Mouse (Mus musculus) urinary bladder, postnatal 25 days (tissue): ENCODE results near the gene Timm29.

Source experiments
- DNase-seq: peaks from one replicate; pipeline ENCODE4 v3.0.0; 2022; ENCODE audit warnings: low spot score

Gene Timm29

DNA sequence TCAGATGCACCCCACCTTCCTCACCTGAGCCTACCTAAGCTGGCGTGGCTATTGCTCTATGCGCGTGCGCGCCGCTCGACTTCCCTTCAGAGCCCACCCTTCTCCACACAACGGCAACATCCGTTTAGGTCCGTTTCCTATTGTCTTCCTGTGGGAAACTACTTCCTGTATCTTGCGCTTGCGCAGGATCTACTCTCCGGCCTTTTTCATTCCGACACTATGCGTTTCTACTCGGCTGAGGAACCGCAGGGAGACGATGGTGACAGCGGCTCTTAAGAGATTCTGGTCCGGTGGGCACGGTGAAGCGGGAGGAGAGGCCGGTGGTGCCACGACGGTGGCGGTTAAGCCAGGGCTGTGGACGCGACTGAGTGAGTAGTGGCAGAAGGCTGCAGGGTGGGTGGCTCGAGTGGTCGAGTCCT lies at the start of gene Timm29, which contains the start of gene Yipf2:
TSS of gene Timm29 (plus strand) at position 20 of the 419 bp plus-strand sequence.
TSS of gene Yipf2 (minus strand) at position 126 of the 419 bp plus-strand sequence.
- peak; percentile 77 for DNase-seq

DNA sequence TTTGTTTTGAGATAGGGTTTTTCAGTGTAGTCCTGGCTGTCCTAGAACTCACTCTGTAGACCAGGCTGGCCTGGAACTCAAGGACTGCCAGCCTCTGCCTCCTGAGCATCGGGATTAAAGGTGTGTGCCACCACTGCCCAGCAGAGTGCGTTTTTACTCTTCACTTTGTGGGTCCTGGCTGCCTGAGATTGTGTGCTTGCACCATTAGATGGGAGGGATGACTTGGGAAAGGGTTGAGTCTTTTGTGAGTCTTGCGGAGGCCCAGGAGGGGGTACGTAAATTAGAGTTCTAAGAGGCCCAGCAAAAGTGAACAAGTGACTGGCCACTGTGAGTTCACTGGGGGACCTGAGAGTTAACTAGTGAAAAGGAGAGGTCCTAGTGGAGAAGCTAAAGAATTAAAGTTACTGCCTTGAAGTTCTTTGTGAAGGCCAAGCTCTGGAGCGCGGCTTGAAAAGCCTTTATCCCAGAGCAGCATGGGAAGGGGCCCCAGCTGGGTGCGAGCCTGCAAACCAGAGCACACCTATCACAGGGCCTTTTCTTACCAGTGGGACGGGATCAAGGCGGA lies 47.1 kb upstream of the Timm29 start:
- no peak for DNase-seq

DNA sequence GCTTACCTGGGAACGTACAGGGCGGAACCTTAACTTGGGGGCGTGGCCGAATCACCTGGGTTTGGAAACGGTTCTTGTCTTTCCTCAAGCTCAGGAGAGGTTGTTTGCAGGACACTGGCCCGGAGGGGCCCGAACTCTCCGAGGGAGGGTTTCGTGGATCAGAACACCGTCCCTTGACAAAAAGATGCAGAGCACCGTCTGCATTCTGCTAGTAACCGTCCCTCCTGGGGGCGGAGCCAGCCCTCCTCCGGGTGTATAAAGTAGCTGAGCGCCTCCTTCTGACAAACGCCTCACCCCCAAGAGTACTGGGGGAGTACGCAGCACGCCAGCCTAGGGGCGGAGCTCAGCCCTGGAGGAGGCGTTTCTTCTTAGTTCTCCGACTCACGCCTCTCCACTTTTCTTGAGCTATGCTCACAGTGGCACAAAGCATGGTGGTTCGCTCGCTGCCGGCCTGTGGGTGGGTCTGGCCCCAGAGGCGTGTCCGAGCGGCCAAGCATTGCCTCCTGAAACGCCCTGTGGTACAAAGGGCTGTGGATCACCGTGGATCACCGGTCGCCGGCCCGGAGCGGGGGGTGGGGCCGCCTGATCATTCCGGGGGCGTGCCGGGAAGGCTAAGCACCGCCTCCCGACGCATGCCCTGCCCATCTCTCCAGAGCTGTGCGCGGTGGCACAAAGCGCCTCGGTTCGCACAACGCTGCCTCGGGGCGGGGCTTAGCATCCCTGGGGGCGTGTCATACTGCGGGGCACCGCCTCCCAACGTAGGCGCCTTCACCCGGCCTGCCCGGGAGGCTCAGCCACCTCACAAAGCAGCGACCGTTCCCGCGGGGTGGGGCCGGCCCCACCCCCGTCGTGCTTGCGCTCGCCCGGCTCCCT lies 46.4 kb upstream of the Timm29 start:
- DNase-seq: peak; percentile 99

DNA sequence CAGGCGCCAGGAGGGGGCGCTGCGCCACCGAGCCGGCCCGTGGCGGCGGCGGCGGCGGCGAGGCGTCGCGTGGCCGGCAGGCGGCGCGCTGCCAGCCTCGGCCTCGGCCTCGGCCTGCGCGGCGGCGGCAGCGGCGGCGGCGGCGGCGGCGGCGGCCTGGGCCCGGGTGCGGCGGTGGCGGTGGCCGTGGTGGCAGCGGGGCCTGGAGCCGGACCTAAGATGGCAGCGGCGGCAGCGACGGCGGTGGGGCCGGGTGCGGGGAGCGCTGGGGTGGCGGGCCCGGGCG lies 45.8 kb upstream of the Timm29 start, which contains the start of gene Carm1:
TSS of gene Carm1 (plus strand) at position 106 of the 286 bp plus-strand sequence.
- no peak for DNase-seq

DNA sequence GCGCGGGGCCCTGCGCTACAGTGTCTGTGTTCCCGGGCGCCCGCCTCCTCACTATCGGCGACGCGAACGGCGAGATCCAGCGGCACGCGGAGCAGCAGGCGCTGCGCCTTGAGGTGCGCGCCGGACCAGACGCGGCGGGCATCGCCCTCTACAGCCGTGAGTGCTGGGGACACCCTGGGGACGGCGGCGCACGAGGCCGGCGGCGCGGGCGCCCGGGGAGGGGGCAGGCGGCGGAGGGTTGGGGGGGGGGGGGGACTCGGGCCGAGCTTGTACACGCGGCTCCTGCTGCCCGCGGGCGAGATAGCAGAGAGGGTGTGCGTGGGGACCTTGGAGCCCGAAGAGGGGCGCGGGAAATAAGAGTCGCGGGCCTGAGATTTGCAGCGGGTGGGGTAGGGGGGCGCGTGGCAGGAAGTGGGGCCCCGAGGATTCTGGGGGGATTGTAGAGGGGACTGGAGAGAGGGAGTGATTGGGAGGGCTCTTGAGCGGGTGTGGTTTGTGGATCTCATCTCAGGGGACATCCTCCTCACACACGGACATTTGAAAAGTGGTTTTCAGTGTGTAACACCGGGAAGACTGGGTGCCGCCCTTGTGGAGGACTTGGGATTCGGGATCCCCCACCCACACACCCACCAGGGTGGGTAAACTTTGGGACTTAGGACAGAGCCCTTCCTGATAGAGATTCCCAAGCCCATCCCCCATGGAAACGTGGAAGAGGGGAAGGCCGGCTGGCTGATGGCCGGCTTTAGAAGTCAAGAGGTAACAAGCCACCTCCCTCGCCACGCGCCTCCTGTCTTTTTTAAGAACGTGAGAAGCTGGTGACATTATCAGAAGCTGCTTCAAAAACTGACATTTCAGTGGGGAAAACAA lies 45.2 kb upstream of the Timm29 start:
- DNase-seq: peak; percentile 34

DNA sequence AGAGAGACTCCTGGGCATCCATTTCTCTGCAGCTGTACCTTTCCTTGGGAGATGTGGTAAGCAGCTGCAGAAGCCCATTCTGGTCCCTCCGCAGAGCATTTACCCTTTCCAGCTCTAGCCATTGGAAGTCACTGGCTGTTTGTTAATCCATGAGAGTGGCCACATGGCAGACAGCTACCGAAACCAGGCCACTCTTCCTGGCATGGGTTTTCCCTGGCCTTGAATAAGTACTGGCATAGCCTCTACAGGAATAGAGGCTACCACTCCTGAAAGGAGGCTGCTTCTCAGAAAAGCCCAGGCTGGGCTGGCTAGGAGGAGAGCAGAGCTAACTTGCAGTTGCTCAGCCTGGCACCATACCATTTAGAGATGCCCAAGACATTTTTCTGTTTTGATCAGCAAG lies 41.5 kb upstream of the Timm29 start:
- DNase-seq: no peak

DNA sequence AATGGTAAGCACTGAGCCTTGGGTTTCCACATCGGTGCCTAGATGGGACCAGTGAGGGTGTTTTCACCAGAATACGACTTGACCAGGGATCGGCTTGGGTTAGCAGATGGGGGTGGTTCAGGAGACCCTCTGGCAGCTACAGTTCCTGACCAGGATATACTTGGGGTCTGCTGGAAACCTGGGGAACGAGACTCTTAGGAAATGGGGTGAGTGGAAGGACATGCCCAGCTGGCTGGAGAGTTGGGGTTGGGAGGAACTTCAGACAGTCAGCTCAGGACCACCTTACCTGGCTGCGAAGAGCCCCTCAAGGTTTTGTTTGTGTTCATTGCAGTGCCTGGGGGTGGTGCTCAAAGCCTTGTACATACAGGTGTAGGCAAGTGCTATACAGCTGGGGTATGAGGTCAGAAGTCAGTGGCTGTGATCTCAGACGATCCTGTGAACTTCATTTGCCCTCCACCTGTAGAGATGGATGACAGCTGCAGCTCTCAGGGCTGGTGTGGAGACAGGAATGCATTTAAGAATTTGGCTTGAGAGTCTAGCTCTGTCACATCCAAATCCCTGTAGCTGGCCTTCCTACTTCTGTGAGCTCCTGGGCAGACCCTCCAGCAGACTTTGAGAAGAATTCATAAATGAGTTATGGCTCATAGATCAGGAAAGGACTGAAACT lies 38.8 kb upstream of the Timm29 start:
- no peak for DNase-seq

DNA sequence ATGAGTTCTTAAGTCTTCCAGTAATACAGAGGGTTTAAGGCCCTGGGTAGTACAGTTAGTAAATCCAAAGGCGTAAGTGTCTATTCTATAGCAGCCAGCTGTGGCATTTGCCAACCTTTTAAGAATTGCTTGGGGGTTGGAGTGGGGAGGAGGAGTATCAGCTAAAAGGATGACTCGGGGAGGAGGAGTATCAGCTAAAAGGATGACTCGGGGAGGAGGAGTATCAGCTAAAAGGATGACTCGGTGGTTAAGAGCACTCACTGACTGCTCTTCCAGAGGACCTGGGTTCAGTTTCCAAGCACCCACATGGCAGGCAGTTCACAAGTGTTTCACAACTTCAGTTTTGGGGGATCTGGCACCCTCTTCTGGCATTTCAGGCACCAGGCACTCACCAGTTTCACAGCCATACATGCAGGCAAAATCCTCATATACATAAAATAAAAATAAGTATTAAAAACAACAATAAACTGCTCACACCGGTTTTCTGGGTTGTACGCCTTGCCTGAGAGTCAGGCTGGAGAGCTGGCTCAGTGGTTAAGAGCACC lies 37.3 kb upstream of the Timm29 start:
- DNase-seq: no peak

DNA sequence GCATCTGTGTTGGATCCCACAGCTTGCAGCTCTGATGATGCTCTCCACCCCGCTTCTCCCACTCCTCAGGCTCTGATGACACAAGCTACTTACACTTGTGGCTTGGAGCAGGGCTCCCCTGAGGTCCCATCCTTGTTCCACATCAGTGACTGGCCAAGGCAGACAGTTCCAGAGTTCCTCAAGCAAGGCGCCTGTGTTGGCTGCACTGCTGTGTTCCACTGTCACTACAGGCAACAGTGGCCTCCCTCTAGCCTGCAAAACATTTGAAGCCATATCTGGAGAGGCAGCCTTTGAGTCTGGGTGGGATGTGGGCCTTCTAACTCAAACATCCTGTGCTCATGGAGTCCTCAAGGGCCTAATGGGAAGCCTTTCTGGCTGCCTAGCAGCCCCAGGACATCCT lies 35.5 kb upstream of the Timm29 start:
- DNase-seq: no peak

DNA sequence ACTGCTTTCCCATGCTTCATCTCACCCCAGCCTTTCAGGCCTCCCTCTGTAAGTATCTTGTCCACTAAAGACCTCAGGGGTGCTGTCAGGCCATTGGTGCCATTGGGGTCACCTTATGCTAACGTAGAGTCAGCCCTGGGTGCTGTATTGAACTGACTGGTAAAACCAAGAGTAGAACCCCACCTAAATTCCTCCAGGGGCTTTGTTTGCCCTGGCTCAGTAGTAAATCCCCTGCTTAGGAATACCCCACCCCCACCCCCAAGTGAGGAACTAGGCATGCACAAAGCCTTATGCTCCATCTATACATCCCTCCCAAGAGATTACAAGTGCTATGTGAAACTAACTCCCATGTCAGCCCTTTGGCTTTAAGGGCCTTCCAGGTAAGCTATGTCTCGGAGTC lies 35.0 kb upstream of the Timm29 start:
- no peak for DNase-seq

DNA sequence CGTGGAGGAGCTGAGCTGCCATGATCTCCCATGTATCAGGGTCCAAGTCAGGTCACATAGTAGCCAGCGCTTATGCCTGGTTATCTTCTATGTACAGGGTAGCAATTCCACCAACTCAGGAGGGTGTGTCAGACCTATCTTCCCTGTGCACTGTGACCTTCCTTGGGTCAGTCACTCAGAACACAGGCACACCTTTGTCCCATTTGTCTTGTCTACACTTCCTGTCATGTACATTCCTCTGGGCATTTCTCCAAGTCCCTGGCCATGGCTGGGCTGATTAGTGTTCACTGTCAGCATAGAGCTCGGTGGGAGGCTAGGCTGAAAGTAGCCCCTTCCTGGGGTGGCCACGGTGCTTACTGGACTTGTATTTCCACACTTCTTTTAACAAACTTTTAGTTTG lies 34.2 kb upstream of the Timm29 start:
- DNase-seq: no peak

DNA sequence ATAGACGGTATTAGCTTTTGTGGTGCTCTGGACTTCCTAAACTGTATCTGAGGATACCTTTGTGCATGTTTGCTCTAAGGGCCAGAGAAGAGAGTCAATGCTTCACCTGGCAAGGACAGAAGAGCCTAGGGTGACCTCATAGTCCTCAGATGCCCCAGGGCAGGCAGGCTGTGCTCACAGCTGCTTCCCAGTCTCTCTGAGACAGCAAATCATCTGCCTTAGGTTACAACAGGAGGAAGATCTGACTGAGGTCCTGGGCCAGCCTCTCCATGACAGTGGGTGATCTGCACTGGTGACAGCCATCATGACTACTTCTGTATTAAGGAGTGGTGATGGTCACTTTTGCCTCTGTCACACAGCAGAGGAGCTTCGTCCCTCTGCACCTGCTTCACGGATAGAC lies 33.4 kb upstream of the Timm29 start:
- DNase-seq: no peak

DNA sequence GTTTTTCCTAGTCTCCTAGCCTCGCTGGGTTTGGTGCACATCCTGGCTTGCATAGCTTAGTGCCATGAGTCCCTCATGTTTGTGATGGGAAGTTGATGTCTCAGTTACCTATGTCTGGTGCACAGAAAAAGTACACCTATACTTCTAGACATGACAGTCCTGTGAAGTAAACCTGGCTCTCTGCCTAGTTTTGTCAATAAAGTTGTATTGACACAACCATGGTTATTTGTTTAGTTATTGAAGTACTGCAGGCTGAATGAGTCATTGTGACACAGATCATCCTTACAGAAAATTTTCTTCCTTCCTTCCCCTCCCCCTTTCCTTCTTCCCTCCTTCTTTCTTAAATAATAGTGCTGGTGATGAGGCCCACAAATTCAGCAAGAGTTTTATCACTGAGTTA lies 28.1 kb upstream of the Timm29 start:
- no peak for DNase-seq

DNA sequence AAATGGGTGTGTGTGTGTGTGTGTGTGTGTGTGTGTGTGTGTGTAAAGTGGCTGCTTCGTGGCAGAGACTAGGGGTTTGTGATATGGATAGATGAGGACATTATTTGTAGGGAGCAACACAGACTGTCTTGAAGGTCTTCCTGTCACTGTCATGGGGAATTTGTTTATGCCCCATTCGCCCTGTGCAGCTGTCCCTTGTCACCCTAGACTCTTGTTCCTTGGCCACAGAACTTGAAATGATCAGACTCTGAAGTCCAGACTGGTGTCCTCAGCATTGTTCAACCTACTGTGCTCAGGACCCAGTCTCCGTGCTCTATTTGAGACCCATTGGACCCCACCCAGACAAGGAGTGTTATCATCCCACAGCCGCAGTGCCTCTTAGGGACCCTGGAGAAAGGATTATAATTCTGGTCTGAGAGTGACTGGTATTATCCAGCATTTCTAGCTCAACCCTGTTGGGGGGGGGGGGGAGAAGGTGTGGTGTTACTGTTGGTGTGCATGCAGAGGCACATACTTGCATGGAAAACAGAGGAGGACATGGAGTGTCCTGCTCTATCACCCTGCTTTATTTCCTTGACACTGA lies 27.4 kb upstream of the Timm29 start:
- no peak for DNase-seq

DNA sequence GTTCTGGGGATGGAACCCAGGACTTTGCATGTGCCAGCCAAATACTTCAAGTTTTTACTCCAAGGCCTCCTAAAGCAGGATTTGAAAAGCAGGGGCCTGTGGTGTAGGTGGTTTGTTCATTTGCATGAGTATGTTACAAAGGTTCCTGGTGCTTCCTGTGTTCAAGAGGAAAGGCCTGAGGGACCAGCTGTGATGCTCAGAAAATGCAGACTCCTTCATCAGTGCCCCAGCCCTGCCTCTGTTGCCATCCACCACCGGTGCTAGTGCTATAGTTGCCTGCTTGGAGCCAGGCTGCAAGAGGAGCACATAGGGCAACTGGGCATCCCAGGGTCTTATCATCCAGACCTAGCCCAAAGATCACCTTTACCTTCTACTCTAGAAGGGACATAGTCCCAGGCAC lies 26.0 kb upstream of the Timm29 start:
- DNase-seq: no peak

DNA sequence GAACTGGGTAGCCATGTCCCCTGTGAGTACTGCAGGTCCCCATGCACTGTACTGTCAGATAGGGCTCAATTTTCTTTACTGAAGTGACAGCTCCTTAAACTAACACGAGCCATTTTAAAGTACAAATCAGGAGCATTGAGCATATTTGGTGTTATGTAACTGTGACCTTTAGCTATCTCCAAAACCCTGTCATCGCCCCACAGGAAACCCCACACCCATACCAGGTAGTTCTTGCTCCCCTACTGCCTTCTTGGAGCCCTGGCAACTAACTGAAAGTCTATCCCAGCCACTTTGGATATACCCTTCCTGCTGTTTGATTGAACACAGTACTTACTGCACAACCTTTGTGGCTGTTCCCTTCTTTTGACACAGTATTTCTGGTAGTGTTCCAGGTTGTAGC lies 25.5 kb upstream of the Timm29 start:
- no peak for DNase-seq

DNA sequence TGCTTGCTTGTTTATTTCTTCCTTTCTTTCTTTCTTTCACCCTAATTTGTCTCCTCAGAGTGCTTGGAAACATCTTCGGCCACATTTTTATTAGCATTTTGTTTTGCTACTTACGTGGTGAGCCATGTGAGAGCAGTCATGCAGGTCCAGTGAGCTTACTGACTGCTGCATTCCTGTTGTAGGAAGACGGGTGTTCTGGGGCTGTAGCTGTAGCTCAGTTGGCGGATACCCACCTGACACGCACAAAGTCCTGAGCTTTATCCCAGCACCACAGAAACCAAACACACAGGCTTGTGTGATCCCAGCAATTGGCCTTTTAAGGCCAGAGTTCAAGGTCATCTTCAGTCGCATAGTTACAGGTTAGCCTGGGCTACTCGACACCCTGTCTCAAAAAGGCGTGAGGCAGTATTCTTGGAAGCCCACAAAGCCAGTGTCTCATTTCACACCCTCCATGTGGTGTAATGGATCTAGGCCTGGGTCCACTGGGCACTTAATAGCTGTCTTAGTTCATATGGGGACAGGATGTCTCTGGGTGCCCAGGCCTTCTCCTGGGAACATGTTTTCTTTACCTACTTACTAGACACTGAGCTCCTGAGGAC lies 23.8 kb upstream of the Timm29 start:
- no peak for DNase-seq

DNA sequence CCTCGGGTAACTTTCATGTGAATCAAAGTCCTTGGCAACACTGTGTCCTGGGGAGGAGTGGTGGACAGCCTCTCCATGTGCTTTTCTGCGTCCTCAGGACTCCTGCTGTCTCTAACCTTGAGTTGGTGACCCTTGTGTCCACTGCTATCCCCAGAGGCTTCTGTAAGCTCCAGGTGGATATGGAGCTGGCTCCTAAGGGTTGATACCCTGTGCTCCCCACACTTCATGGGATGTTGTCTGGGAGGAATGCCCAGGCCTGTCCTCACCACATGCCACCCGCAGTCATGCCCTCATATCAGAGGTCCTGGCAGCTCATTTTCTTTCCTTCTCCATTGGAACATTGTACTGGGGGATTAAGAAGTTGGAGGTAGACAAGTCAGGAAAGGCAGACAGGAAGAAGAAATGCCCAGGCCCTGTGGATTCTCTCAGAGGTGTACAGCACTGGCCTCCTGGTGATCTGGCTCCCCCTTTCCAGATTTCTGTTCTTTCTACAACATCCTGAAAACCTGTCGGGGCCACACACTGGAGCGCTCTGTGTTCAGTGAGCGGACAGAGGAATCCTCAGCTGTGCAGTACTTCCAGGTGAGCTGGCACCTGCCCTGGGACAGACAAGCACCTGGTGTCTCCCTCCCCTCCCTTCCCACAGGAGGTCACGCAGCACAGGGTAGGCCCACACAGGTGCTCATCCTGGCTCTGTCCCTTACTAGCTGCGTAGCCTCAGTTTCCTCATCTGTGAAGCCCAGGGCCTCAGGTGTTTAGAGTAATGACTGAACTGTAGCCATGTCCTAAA lies 18.3 kb upstream of the Timm29 start:
- no peak for DNase-seq

DNA sequence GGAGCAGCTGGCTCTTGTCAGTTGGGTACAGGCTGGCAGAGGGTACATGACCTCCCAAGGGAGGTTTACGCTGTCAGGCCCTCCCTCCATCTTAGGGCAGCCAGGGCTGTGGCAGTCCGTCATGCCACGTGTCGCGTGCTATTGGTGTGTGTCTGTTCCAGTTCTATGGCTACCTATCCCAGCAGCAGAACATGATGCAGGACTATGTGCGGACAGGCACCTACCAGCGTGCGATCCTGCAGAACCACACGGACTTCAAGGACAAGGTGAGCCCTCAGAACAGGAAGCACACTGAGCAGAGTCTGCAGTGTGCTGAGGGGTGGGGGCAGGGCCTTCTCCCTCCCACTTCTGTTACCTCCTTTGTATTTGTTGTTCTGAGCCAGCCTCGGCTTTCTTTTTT lies 17.3 kb upstream of the Timm29 start:
- DNase-seq: no peak

DNA sequence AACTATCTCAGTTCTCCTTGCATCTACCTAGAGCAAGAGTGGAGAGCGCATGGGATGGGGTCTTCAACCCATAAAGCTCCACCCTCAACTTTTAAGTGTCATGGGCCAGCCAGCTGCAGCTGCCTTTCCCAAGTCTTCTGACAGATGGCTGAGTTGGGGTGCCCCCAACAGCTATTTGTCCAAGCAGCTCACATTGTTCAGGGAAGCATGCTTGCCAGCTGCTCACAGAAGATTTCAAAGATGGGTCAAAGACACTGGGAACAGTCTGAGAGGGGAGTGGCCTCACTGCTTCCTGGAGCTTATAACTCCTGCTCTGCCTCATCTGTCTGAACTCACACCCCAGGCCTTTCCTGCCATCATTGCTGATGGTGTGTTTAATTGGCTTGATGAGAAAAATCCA lies 16.2 kb upstream of the Timm29 start:
- no peak for DNase-seq
